Mouse (Mus musculus): ENCODE data around the gene Ap2a1.

Gene Ap2a1

GRCm38 (mm10) chr7:44929204-44930151 is at the start of gene Ap2a1:
TSS of gene Ap2a1 (minus strand) at chr7:44929496.
- peak; percentile 99 for DNase-seq (ENCODE audit: extremely low read depth, low read depth)

GRCm38 (mm10) chr7:44978300-44978699 is 49.0 kb upstream of the Ap2a1 start:
- DNase-seq (ENCODE audit: extremely low read depth, low read depth): no peak

GRCm38 (mm10) chr7:44975117-44975419 is 45.8 kb upstream of the Ap2a1 start:
- no peak for DNase-seq (ENCODE audit: extremely low read depth, low read depth)

- DNase-seq (ENCODE audit: extremely low read depth, low read depth): peak; percentile 69
Measured at GRCm38 (mm10) chr7:44974383-44975116, 45.3 kb upstream of the Ap2a1 start, which contains the start of gene Cpt1c. TSS of gene Cpt1c (minus strand) at chr7:44974851.

GRCm38 (mm10) chr7:44973415-44974130 is 44.3 kb upstream of the Ap2a1 start:
- DNase-seq (ENCODE audit: extremely low read depth, low read depth): no peak

GRCm38 (mm10) chr7:44971142-44971541 is 41.8 kb upstream of the Ap2a1 start:
- DNase-seq (ENCODE audit: extremely low read depth, low read depth): no peak

GRCm38 (mm10) chr7:44970231-44970691 is 41.0 kb upstream of the Ap2a1 start:
- peak; percentile 94 for DNase-seq (ENCODE audit: extremely low read depth, low read depth)

- DNase-seq (ENCODE audit: extremely low read depth, low read depth): no peak
Measured at GRCm38 (mm10) chr7:44966638-44967037, 37.3 kb upstream of the Ap2a1 start.

- DNase-seq (ENCODE audit: extremely low read depth, low read depth): no peak
Measured at GRCm38 (mm10) chr7:44965975-44966374, 36.7 kb upstream of the Ap2a1 start.

GRCm38 (mm10) chr7:44964990-44965389 is 35.7 kb upstream of the Ap2a1 start:
- DNase-seq (ENCODE audit: extremely low read depth, low read depth): no peak

GRCm38 (mm10) chr7:44962831-44963230 is 33.5 kb upstream of the Ap2a1 start:
- no peak for DNase-seq (ENCODE audit: extremely low read depth, low read depth)

- DNase-seq (ENCODE audit: extremely low read depth, low read depth): no peak
Measured at GRCm38 (mm10) chr7:44962337-44962736, 33.0 kb upstream of the Ap2a1 start.

- DNase-seq (ENCODE audit: extremely low read depth, low read depth): no peak
Measured at GRCm38 (mm10) chr7:44960512-44960910, 31.2 kb upstream of the Ap2a1 start.

GRCm38 (mm10) chr7:44959874-44960511 is 30.7 kb upstream of the Ap2a1 start:
- no peak for DNase-seq (ENCODE audit: extremely low read depth, low read depth)

- no peak for DNase-seq (ENCODE audit: extremely low read depth, low read depth)
Measured at GRCm38 (mm10) chr7:44959281-44959680, 30.0 kb upstream of the Ap2a1 start.

- peak; percentile 46 for DNase-seq (ENCODE audit: extremely low read depth, low read depth)
Measured at GRCm38 (mm10) chr7:44958208-44958607, 28.9 kb upstream of the Ap2a1 start.

- DNase-seq (ENCODE audit: extremely low read depth, low read depth): no peak
Measured at GRCm38 (mm10) chr7:44957183-44957835, 28.0 kb upstream of the Ap2a1 start.

GRCm38 (mm10) chr7:44956266-44956665 is 27.0 kb upstream of the Ap2a1 start:
- no peak for DNase-seq (ENCODE audit: extremely low read depth, low read depth)

- DNase-seq (ENCODE audit: extremely low read depth, low read depth): no peak
Measured at GRCm38 (mm10) chr7:44955628-44956027, 26.3 kb upstream of the Ap2a1 start.

GRCm38 (mm10) chr7:44954091-44954885 is 25.0 kb upstream of the Ap2a1 start:
- DNase-seq (ENCODE audit: extremely low read depth, low read depth): no peak
